Mouse (Mus musculus) left cerebral cortex, postnatal 14 days (tissue): ENCODE measurements around the gene Stk33. TPM values are rescaled to one million over a fixed set of nuclear protein-coding genes. Genes with fewer than 3 reads are reported as not detected.
"Not testable (repeated sequence)": the region's sequence is repeated elsewhere in the genome, so short reads cannot be mapped to it uniquely, and the experiment has no call there.

Experiments used
- DNase-seq, 2 experiments: peaks; one replicate each; pipeline ENCODE4 v3.0.0; 2021 to 2022; ENCODE audit warnings: low spot score in 2 of 2, mixed read lengths in 1 of 2
- intact Hi-C: fragments of 180-260 bp; cut with DNase I; formaldehyde crosslinking; loops from one replicate; pipeline ENCODE4 v1.15.1; 2025
- total RNA-seq, 2 experiments: library from RNA; stranded (reverse); gene quantifications; 2 replicates each; pipeline ENCODE4 v1.2.3; 2021

Stk33 gene
- total RNA-seq, 2 experiments from 2014 or later: 0.70 to 1.1 TPM

DNA sequence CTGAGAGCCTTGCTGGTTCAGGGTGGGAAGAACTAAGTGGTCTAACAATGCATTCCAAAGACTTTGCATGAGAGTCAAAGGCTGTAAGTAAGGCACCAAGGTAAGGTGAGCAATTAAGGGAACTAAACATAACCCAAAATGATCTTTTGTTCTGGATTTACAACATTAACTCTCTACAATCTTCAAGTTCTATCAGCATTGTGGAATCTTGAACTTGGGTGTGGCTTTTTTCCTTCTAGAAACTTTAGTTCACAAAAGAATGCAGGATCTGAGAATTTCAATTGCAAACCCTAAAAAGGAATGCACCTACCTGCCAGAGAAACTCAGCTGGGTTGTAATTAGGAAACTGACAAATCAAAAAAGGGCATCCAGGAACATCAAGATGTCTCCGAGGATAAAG, 57.8 kb downstream of the Stk33 start:
- no peak for DNase-seq
- intact Hi-C loops: no loop called here

- DNase-seq, intact Hi-C loops: not testable (repeated sequence)
Observed at GRCm38 (mm10) chr7:109373556-109373955, 65.3 kb downstream of the Stk33 start.

DNA sequence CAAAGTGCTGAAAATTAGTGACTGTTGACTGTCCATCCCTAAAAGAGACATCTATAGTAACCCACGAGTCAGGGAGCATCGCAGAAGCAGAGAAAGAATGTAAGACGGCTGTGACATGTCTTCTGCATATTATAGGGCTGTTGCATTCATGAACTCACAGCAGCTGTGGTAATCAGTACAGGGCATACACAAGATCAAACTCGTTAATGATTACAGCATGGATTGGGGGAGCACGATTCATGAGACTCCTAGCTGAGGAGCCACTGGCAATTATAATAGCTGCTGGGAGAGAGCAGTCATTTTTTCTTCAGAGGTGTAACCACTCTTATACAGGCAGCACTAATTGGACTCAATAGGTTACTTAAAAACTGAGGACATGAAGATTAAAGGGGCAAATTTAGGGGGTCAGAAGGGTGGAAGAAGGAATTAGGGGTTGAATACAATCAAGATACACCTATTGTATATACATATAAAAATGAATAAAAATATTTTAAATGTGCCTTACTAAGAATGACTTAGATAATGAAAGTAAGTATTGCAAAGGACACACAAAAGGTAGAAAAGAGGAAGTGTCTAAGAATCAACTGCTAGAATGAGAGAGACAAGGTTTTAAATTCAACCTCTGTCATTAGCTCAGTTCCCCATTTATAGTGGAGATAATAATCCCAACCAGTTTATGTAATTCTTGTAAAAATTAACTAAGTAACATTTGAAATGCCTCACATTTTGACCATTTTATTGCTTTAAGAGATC, 80.3 kb downstream of the Stk33 start:
- intact Hi-C loops: no loop called here

GRCm38 (mm10) chr7:109357877-109358276, 81.0 kb downstream of the Stk33 start:
- no peak for DNase-seq

More for the DNA sequence above, 80.3 kb downstream of the Stk33 start:
- DNase-seq: no peak

DNA sequence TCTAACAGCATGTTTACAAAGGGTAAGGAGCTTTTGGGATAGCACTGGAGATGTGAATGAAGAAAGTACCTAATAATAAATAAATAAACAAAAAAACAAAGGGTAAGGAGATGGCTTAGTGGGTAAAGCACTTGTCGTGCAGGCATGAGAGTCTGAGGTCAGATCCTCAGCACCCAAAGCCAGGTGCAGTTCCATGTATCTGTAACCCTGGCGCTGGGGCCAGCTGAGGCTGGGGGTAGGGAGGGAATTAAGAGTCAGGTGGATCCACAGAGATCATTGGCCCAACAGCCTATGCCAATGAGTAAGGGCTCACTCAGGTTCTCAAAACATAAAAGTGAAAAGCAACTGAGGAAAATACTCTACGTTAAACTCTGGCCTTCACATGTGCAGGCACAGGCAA, 91.6 kb downstream of the Stk33 start:
- no peak for DNase-seq
- intact Hi-C loops: no loop called here

More at GRCm38 (mm10) chr7:109357877-109358276, 81.0 kb downstream of the Stk33 start:
- intact Hi-C loops: no loop called here

- no peak for DNase-seq
- intact Hi-C loops: no loop called here
Observed at GRCm38 (mm10) chr7:109331722-109332121, 107.2 kb downstream of the Stk33 start.

GRCm38 (mm10) chr7:109328772-109329171, 110.1 kb downstream of the Stk33 start:
- DNase-seq: peak in 1 of 2 experiments; percentile 9
- intact Hi-C loops: no loop called here

- DNase-seq: no peak
- intact Hi-C loops: no loop called here
Observed at GRCm38 (mm10) chr7:109326813-109327212, 112.1 kb downstream of the Stk33 start.

- intact Hi-C loops: no loop called here
- no peak for DNase-seq
Observed at GRCm38 (mm10) chr7:109325731-109326130, 113.2 kb downstream of the Stk33 start.

DNA sequence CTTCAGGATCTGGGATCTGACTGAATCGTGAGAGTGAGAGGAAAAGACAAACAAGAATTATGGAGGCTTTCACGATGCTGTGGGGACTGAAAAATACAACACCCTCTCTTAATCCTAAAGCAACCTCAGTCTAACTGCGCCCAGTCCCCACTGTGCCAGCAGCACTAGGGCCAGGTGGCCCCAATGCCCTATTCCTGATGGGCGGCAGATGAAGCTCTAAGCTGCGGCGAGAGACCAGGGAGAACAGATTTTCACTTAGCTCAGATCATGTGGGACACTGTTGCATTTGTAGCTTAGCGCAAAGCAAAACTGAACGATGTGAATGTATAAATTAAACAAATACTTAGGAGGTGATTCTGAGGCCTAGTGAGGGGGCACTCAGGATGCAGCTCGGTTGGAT, 113.7 kb downstream of the Stk33 start:
- intact Hi-C loops: no loop called here
- no peak for DNase-seq

- intact Hi-C loops: no loop called here
- DNase-seq: no peak
Observed at GRCm38 (mm10) chr7:109309506-109309905, 129.4 kb downstream of the Stk33 start.

DNA sequence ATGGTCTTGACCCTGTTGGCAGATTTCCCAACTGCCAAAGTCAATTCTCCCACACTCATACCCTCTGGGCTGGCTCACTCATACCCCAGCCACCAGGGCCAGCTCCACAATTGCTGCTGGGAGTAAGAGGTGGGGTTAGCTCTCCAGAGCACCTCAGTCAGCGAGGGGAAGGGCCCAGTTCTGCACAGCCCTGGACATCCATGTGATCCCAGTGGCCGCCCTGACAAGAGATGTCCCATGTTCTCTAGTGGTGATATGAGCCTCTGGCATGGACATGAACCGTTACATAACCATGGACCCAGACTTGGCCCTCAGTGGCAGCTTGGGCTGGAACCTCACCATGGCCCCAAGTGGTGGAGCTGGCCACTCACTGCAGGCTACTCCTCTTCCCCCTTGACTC, 143.1 kb downstream of the Stk33 start:
- intact Hi-C loops: no loop called here
- no peak for DNase-seq

GRCm38 (mm10) chr7:109295351-109295750, 143.5 kb downstream of the Stk33 start:
- intact Hi-C loops: no loop called here
- no peak for DNase-seq

DNA sequence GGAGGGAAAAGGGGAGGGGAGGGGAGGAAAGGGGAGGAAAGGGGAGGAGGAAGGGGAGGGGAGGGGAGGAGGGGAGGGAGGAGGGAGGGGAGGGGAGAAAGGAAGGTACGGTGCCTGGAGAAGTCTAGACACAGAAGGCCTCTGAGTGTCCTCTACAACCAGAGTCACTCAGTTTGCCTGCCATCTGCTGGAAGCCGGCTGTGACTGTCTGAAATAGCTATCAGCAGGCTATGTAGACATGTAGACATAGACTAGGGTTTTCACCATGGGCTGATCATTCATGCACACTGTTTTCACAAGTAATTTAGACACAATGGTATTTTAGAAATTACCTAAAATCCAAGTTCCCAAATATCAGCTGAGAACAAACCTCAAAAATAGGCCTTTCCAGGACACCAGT, 148.4 kb downstream of the Stk33 start:
- no peak for DNase-seq
- intact Hi-C loops: no loop called here

DNA sequence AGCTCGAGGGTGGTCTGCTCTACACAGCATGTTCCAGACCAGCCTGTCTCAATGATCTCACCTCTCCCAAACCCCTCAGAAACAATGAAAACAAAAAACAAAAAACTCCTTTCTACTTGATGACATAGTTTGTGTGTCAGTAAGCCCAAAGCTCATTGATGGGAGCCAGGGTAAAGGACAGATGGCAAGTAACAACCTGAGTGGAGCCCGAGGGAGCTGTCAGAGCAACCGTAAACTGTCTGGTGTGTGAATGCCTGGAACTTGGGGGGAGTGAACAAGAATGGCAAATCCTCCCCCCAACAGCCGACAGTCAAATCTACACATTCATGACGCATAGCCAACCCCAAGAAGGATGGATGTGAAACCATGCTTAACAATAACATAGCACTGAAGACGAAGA, 149.8 kb downstream of the Stk33 start:
- DNase-seq: no peak
- intact Hi-C loops: no loop called here

DNA sequence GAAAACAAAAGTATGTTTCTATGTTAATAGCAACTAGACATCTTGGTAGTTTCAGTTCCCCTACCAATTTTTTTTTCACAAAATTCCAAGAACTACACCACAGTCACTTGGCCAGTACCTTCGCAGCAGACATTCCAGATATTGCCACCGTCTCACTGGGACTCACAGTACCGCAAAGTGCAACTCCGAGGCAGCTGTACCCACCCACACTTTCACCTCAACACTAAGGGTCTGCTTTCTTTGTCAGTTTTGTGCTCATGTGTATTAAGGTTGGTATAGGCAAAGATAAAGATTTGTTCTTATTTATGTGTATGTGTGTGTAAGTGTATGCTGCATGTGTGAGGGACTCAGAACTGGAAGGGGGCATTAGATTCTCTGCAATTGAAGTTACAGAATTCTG, 156.8 kb downstream of the Stk33 start:
- intact Hi-C loops: no loop called here
- DNase-seq: no peak

GRCm38 (mm10) chr7:109276622-109277021, 162.3 kb downstream of the Stk33 start:
- DNase-seq: no peak
- intact Hi-C loops: no loop called here

DNA sequence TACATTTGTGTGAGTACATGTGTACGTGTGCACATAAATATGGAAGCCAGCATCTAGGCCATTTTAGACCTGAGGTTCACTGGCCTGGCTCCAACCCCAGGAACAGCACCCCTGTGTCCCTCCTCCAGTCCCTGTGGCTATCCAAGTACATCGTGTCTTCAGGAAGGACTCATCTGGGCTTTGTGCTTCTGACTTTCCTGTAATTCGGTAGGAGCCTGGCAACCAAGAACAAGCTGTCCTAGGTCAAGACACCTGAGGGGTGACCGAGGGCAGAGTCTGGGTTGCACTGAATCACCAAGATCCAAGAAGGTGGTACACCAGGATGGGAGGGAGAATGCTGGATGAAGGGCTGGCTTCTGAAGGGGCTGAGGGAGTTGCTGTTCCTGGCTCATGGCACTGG, 163.0 kb downstream of the Stk33 start:
- intact Hi-C loops: no loop called here
- no peak for DNase-seq

GRCm38 (mm10) chr7:109275151-109275550, 163.7 kb downstream of the Stk33 start:
- intact Hi-C loops: no loop called here
- no peak for DNase-seq

DNA sequence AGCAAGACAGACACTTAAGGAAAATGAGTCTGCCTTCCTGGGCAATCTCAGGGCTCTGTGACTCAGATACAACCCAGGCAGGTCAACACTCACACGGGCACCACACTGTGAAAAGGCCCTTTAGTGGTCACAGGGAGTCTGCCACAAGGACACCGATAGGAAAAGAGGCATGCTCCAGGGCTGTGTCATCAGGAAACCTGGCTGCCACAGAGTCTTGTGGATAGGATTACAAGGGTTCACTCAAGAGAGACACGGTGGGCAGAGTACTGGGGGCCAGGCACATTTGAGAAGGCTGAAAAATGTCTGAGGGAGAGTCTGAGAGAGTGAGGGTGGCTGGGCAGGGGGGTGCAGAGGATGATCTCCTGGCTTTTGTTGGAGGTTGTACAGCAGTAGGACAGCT, 164.6 kb downstream of the Stk33 start:
- no peak for DNase-seq

GRCm38 (mm10) chr7:109269046-109269445, 169.8 kb downstream of the Stk33 start:
- peak in 1 of 2 experiments; percentile 34 for DNase-seq
- intact Hi-C loops: no loop called here

More for the DNA sequence above, 164.6 kb downstream of the Stk33 start:
- intact Hi-C loops: no loop called here

GRCm38 (mm10) chr7:109267370-109267769, 171.5 kb downstream of the Stk33 start:
- DNase-seq: no peak
- intact Hi-C loops: no loop called here
